Mouse (Mus musculus): ENCODE measurements at regions not wholly inside any gene's neighbourhood (a gene's known extent, or its start where the extent isn't known, plus 50 kb on each side); places are given as distances from the start of the nearest gene placed in this dataset.

- TF ChIP-seq CTCF (IDR thresholded peaks at IDR 0.05) (no peak), EP300 (IDR thresholded peaks at IDR 0.05; ENCODE audit: insufficient read depth, low read depth, low read length) (no peak)
Measured at GRCm38 (mm10) chr14:100509396-100509795, 224.9 kb upstream of the Klf12 start.

Measured in heart, adult 2 months (tissue).